Mouse (Mus musculus) kidney, postnatal 4 days (tissue): Measurements from ENCODE around the gene Prl3d2.
"Not testable (repeated sequence)": the region's sequence is repeated elsewhere in the genome, so short reads cannot be mapped to it uniquely, and the experiment has no call there.

Experiments used
- DNase-seq, 2 experiments: peaks; one replicate each; pipeline ENCODE4 v3.0.0; 2021; ENCODE audit warnings: mixed read lengths in 2 of 2

Gene Prl3d2

GRCm38 (mm10) chr13:27121398-27121797 lies at the start of gene Prl3d2:
Gene Prl3d2, plus strand, starts transcription at chr13:27121698.
- not testable (repeated sequence) for DNase-seq

DNA sequence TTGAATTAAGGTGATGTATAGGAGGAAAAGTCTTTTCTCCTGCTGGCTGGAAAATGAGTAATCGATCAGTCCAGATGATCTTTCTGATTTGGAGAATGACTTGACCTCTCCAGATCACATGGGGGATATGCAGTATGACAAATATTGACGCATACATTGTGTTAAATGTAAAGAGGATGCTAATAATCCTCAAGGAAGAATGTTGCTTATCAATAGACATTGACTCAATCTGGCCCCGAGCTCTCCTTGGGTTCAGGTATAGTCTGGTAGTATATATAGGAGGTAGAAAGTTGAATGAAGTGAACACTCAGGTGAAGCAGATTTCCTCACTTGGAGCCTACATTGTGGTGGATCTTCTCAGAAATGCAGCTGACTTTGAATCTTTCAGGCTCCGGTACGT lies 27.6 kb upstream of the Prl3d2 start, which contains the start of gene Prl3d1:
TSS of gene Prl3d1 (plus strand) at position 301 of the 400 bp plus-strand sequence.
- not testable (repeated sequence) for DNase-seq

DNA sequence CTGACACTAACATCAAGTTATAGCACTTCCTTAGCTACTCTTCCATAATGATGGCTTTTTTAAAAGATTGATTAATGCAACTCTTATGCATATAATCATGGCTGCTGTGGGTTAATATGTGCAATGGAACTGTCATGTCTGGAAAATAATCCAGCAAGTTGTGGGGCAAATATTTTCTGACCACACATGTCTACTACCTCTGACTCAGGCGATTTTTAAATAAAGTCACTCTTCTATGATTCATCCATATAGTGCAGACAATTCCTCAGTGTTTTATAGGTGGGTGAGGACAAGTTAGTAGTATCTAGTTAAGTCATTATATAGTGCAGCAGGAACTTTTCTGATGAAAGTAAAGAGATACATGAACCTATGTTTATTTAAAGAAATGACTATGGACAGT lies 26.8 kb downstream of the Prl3d2 start:
- DNase-seq = no peak

- not testable (repeated sequence) for DNase-seq
These were observed 35.0 kb downstream of the Prl3d2 start, which contains the start of gene Prl3d3 for GRCm38 (mm10) chr13:27156490-27156889. Gene Prl3d3, plus strand, starts transcription at chr13:27156790.
